Mouse (Mus musculus): ENCODE results near the gene Nnmt. TPM values are rescaled to one million over a fixed set of nuclear protein-coding genes. Genes with fewer than 3 reads are reported as not detected.

Nnmt gene
- polyA plus RNA-seq, 1 experiment from 2014 or later = 1.8 TPM

GRCm38 (mm10) chr9:48562388-48562787 lies 42.6 kb downstream of the Nnmt start:
- Histone ChIP-seq H3K4me1 (ENCODE audit: control insufficient read depth, insufficient read depth, low read length) (no peaks in the 10 kb centered on the region), H3K36me3 (ENCODE audit: control insufficient read depth, insufficient read depth, low read length) (no peaks in the 10 kb centered on the region), H3K27ac (ENCODE audit: low read length) (no peak overlapping the region), H3K4me2 (replicated peaks; ENCODE audit: low read depth, low read length) (no peak overlapping the region), H3K4me3 (ENCODE audit: low read depth, low read length) (no peak overlapping the region), H3K9me3 (ENCODE audit: control insufficient read depth, low read depth, low read length) (no peaks in the 10 kb centered on the region), H3K9ac (replicated peaks; ENCODE audit: low read depth, low read length) (no peak overlapping the region), H3K27me3 (ENCODE audit: control insufficient read depth, insufficient read depth, low read length) (no peaks in the 10 kb centered on the region)
- ATAC-seq (ENCODE audit: insufficient number of reproducible peaks, insufficient read depth, low FRiP score, low read depth) = no peak
- 96% methylated on average over 5 of the region's 5 CpGs for WGBS

DNA sequence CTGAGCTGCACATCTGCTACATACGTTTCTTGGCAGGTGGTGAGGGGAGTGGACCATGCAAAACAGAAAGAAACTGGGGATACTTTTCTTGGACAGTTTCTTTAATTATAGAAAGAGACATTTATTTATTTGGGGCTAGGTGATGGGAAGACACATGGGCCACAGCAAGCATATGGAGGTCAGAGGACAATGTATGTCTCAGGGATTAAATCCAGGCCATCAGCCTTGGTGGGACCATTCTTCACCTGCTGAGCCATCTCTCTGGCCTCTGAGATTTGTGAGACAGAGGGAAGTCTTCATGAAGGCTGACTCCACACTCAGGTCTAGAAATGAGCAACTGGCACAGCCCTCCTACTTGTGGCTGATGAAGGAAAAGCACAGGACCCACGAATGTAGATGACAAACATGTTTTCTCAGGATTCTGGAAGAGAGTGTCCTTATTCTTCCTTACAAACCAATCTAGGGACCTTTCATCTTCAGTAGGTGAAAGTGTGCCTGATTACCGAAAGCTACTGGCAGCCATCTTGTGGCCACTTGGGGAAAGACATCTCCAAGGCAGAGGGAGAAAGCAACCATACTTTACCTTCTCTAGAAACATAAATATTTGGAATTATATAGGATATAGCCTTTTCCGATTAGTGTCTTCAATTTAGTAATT lies 45.3 kb downstream of the Nnmt start:
- Histone ChIP-seq H3K27ac (ENCODE audit: low read length) (no peak overlapping the region), H3K4me3 (ENCODE audit: low read depth, low read length) (no peak overlapping the region), H3K4me1 (ENCODE audit: control insufficient read depth, insufficient read depth, low read length) (no peaks in the 10 kb centered on the region), H3K27me3 (ENCODE audit: control insufficient read depth, insufficient read depth, low read length) (no peaks in the 10 kb centered on the region), H3K4me2 (replicated peaks; ENCODE audit: low read depth, low read length) (no peak overlapping the region), H3K9ac (replicated peaks; ENCODE audit: low read depth, low read length) (no peak overlapping the region), H3K36me3 (ENCODE audit: control insufficient read depth, insufficient read depth, low read length) (no peaks in the 10 kb centered on the region), H3K9me3 (ENCODE audit: control insufficient read depth, low read depth, low read length) (no peaks in the 10 kb centered on the region)
- 22% methylated on average over 4 of the region's 4 CpGs for WGBS
- ATAC-seq (ENCODE audit: insufficient number of reproducible peaks, insufficient read depth, low FRiP score, low read depth) = no peak

GRCm38 (mm10) chr9:48558637-48559036 lies 46.3 kb downstream of the Nnmt start:
- H3K4me3 ChIP-seq (ENCODE audit: low read depth, low read length) = no peak overlapping the region
- H3K27me3 ChIP-seq (ENCODE audit: control insufficient read depth, insufficient read depth, low read length) = no peaks in the 10 kb centered on the region
- H3K9me3 ChIP-seq (ENCODE audit: control insufficient read depth, low read depth, low read length) = no peaks in the 10 kb centered on the region
- 82% methylated on average over 4 of the region's 4 CpGs for WGBS
- H3K4me2 ChIP-seq (replicated peaks; ENCODE audit: low read depth, low read length) = no peak overlapping the region
- no peak overlapping the region for H3K9ac ChIP-seq (replicated peaks; ENCODE audit: low read depth, low read length)
- no peak overlapping the region for H3K27ac ChIP-seq (ENCODE audit: low read length)
- ATAC-seq (ENCODE audit: insufficient number of reproducible peaks, insufficient read depth, low FRiP score, low read depth) = no peak
- H3K36me3 ChIP-seq (ENCODE audit: control insufficient read depth, insufficient read depth, low read length) = no peaks in the 10 kb centered on the region
- no peaks in the 10 kb centered on the region for H3K4me1 ChIP-seq (ENCODE audit: control insufficient read depth, insufficient read depth, low read length)

- H3K27me3 ChIP-seq (ENCODE audit: control insufficient read depth, insufficient read depth, low read length) = no peaks in the 10 kb centered on the region
- H3K4me3 ChIP-seq (ENCODE audit: low read depth, low read length) = no peak overlapping the region
- H3K4me2 ChIP-seq (replicated peaks; ENCODE audit: low read depth, low read length) = no peak overlapping the region
- no peaks in the 10 kb centered on the region for H3K36me3 ChIP-seq (ENCODE audit: control insufficient read depth, insufficient read depth, low read length)
- no peak overlapping the region for H3K9ac ChIP-seq (replicated peaks; ENCODE audit: low read depth, low read length)
- no peak for ATAC-seq (ENCODE audit: insufficient number of reproducible peaks, insufficient read depth, low FRiP score, low read depth)
- WGBS = 71% methylated on average over 2 of the region's 2 CpGs
- no peaks in the 10 kb centered on the region for H3K4me1 ChIP-seq (ENCODE audit: control insufficient read depth, insufficient read depth, low read length)
- H3K9me3 ChIP-seq (ENCODE audit: control insufficient read depth, low read depth, low read length) = no peaks in the 10 kb centered on the region
- no peak overlapping the region for H3K27ac ChIP-seq (ENCODE audit: low read length)
Measured at GRCm38 (mm10) chr9:48549056-48549455, 55.9 kb downstream of the Nnmt start.

DNA sequence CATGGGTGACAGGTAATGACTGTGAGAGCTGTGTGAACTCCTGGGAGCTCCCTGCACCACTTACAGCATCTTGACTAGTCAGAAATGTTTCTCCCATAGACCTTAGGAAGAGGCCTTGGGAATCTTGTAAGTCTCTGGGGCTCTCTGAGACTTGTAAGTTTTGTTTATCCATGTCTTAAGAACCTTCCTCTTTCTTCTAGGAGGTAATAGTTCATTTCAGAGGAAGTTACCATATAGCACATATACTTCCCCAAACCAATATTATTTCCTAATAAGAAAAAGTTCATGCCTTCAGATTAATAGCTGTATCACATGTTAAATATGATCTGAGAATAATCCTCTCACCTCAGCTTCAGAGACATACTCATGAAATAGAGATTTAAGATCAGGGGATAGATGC lies 57.7 kb downstream of the Nnmt start:
- H3K9me3 ChIP-seq (ENCODE audit: control insufficient read depth, low read depth, low read length) = no peaks in the 10 kb centered on the region
- no peaks in the 10 kb centered on the region for H3K36me3 ChIP-seq (ENCODE audit: control insufficient read depth, insufficient read depth, low read length)
- H3K9ac ChIP-seq (replicated peaks; ENCODE audit: low read depth, low read length) = no peak overlapping the region
- no peak for ATAC-seq (ENCODE audit: insufficient number of reproducible peaks, insufficient read depth, low FRiP score, low read depth)
- H3K27ac ChIP-seq (ENCODE audit: low read length) = no peak overlapping the region
- no peak overlapping the region for H3K4me3 ChIP-seq (ENCODE audit: low read depth, low read length)
- H3K4me1 ChIP-seq (ENCODE audit: control insufficient read depth, insufficient read depth, low read length) = no peaks in the 10 kb centered on the region
- H3K4me2 ChIP-seq (replicated peaks; ENCODE audit: low read depth, low read length) = no peak overlapping the region
- H3K27me3 ChIP-seq (ENCODE audit: control insufficient read depth, insufficient read depth, low read length) = no peaks in the 10 kb centered on the region

Other genes with a start within 250 kb of the Nnmt start
- 89.5 and 95.0 TPM in 2 replicates for gene Rexo2, start 124.5 kb downstream of the Nnmt start, polyA plus RNA-seq (2014; fragmentation: Nextera tagmentation; extraction: Ambion mirVana)
- gene Rbm7, start 109.9 kb downstream of the Nnmt start, polyA plus RNA-seq (2014; fragmentation: Nextera tagmentation; extraction: Ambion mirVana) = 116 and 123 TPM in 2 replicates
- gene Gm5617, start 109.7 kb downstream of the Nnmt start, polyA plus RNA-seq (2014; fragmentation: Nextera tagmentation; extraction: Ambion mirVana) = 36.1 and 39.3 TPM in 2 replicates
- gene Zbtb16, start 231.1 kb upstream of the Nnmt start, polyA plus RNA-seq (2014; fragmentation: Nextera tagmentation; extraction: Ambion mirVana) = 4.4 and 6.6 TPM in 2 replicates